Mouse (Mus musculus) gastrocnemius, postnatal 25 days (tissue): ENCODE measurements around the gene Gabarapl1. TPM values are rescaled to one million over a fixed set of nuclear protein-coding genes. Genes with fewer than 3 reads are reported as not detected.

Experiments used
- DNase-seq: peaks from one replicate; pipeline ENCODE4 v3.0.0; 2022
- total RNA-seq, 2 experiments: library from RNA; stranded (reverse); gene quantifications; 1 replicate in 1 of 2; 2 replicates in 1 of 2; pipeline ENCODE4 v1.2.3; 2021

The Gabarapl1 gene
- total RNA-seq, 2 experiments from 2014 or later: 38.2 to 41.9 TPM

DNA sequence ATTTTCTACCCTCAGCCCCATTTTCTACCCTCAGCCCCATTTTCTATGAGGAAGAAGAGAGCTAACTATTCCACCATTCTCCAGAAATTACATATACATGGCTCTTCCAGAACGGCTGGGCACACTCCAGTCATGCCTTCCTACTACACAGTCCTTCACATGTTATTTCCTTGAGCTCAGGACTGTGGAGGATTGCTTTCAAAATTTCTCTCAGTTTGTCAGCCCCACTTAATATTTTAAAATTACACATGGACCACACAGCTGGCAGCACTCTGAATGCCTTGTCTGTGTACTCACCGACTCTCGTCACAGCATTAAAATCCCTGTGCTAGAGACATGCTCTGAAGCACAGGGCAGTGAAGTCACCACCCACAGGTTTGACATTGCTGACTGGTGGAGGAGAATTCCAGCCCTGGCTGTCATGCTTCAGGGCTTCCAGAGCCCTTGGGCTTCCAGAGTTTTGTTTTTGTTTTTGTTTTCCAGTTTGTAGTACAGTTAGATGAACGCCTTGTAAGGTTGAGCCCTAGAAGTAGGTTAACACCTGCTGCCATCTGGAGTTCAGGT lies 1.7 kb downstream of the Gabarapl1 start:
- no peak for DNase-seq

DNA sequence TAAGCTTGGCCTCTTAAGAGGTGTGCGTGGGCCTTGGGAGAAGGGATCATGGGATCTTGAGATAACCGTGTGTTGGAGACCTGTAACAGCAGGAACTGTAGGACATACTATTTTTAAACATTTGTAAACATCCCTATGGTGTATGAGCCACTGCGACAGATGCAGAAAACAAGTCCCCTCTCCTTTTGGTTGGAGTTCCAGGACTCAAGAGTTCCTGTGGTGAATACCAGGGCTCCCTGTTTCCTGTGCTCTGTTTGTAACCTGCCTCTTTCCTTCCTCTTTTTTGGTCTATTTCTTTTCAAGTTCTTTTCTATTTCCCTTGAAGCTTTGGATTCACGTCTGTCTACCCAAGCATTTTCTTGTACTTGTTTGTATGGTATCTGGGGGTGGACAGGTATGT lies 2.8 kb downstream of the Gabarapl1 start:
- DNase-seq: no peak

DNA sequence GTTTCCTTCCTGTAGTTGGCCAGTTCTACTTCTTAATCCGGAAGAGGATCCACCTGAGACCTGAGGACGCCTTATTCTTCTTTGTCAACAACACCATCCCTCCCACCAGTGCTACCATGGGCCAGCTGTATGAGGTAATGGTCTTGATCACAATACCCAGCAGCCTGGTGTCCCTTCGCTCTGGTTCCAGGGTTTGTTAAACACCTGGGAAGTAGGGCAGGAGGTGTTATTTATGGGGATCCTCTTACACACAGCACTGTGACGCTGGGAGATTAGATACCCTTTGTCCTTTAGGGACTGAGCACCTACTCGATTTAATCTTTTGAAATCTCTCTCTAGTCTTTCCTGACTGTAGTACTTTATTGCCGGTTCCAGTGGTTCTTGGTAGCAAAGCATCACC lies 5.6 kb downstream of the Gabarapl1 start:
- DNase-seq: no peak

DNA sequence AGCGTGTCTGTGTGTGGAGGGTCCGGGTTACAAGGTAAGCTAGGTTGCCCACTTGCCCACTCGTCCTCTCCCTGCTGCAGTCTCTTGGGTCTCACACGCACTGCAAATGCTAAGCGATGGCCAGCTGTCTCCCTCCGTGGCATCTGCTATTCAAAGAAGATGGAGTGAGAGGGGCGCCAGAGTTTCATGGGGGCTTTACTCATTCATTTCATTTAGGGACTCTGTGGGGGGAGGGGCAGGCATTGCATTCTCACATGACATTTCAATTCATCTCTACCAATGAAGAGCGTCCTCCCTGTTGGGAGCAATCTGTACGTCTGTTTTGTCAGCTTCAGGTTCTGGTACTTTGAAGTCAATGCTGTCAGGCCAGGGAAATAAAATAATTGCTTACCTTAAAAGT lies 9.0 kb downstream of the Gabarapl1 start:
- DNase-seq: no peak

DNA sequence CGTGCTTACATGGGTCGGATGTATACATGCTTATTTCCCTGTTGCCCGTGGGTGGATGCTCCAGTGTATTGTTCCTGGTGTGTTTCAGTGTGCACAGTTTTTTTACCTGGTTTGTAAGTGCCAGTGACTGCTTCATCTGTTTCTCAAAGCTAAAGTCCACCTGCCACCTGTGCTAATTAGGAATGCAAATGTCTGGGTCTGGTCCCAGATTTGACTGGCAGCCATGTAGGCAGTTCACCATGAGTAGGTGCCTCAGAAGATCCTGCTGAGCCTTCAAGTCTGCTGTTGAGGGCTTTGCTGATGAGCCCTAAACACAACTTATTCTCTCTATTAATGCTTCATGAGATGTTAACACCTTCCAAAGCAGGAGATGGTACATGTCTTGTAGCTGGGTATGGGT lies 9.6 kb downstream of the Gabarapl1 start:
- no peak for DNase-seq

DNA sequence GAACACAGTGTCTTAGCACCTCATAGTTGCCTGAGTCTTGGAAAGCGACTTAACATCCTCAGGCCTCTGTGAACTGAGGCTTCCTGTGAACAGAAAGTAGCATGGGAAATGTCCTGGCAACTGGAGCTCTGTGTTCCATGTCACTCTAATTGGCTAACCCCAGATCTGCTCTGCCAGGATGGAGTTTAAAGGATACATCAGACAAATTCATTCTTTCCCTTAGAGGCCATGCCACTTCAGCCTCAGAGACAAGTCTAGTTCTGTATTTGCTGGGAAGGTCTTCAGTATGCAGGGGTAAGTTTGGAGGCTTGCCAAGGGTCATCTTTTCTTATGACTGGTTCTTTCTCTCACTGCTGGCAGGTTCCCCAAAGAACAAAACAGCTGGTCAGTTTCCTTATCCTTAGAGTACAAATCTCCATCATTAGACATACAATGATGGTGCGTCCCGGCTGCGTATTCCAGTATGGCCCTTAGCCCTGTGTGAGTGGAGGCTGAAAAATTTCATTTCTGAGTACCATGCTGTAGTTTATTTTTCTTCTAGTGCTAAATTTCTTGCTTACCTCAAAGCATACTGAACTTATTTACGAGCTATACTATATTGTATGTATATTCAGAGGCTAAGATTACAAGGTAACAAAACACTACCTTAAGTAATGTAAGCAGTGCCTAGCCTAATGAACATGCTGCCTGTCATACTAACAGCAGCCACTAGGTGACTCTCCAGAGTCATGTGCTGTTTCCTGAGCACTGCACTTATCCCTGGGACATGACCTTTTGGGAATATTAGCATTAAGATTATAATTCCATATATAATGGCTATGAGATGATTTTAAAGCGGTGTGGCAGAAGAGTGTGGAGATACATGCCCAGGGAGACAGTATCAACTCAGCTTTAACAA lies 11.0 kb downstream of the Gabarapl1 start:
- DNase-seq: no peak

DNA sequence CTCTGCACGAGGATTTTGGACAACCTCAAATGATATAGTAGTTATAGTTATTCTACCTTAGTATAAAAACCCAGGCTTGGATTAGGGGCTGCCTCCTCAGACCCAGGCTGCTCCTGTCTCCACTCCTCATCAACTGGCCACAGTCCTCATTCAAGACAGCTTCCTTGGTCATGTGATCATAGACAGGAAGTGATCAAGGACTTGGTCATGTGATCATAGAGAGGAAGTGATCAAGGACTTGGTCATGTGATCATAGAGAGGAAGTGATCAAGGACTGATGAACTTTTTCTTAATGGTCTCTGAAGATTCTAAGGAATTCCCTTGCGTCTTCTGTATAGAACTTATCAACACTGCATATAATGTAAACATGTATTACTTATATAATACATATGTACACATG lies 14.3 kb downstream of the Gabarapl1 start:
- no peak for DNase-seq

DNA sequence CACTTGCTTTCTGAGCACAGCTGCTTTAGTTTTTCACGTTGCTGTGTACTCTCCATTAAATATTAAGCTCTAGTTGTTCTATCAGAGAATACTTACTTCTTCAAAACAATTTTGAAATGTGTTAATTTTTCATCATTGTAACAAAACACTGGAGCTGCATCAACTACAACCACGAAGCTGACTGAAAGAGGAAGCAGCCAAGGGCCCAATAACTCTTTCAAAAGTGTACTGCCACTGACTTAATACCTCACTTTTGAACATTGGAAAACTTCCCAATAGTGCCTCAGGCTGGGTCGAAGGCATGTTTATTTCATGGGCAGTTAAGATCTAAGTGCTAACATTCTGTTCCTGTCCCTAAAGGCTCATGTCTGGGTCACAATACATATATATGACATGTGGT lies 15.0 kb downstream of the Gabarapl1 start:
- no peak for DNase-seq

DNA sequence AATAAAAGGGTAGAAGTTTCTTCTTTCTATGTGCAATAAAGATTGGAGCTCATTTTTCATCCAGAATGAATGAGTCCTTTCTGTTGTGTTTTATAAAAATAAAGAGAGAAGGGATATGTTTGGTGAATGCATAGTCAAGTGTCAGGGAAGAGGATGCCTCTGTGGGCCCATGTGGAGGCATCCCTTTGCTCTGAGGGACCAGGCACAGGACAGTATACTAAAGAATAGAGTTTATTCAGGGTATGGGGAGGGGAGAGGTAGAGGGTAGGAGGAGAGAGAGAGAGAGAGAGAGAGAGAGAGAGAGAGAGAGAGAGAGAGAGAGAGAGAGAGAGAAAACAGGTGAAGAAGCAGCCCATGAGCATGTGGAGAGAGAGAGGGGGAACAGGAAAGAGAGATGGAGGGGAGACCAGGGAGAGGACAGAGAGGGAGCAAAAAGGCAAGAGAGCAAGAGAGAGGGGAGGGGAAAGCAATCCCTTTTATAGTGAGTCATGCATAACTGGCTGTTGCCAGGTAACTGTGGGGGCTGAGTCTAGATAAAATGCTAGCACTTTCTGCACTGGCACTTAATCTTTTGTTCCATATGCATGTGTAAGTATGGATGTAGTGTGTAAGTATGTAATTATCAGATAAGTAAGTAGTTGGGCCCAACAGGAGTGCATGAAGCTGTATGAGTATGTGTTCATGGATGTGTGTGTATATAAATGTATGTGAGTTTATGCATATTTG lies 24.5 kb downstream of the Gabarapl1 start:
- no peak for DNase-seq

DNA sequence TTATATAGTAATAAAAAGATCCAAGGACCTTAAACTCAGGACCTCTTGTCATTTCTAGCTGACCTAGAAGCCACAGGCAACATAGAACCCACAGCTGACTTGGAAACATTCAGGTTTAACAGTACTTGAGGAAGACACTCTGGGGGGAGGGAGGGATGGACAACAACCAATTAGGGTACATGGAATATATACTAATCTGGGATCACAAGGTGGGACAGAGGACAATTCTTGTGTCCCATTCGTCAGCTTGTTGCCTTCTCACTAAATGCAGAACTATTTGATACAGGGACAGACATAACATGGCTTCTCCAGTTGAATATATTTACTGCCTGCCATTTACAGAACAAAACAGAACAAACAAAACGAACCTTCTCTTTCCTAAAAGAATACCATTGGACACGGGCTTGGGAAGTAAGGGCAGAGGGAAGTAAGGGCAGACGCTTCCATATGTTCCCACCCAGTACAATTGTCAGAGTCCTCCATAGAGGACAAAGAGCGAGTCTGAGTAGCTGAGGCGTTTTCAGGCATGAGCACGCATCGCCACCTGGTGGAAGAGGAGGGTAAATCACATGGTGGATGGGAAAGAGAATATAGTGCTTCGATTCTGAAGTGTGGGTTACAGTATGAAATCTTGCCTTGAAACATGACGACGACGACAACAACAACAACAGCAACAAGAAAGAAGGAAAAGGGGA lies 26.1 kb downstream of the Gabarapl1 start:
- peak; percentile 21 for DNase-seq

DNA sequence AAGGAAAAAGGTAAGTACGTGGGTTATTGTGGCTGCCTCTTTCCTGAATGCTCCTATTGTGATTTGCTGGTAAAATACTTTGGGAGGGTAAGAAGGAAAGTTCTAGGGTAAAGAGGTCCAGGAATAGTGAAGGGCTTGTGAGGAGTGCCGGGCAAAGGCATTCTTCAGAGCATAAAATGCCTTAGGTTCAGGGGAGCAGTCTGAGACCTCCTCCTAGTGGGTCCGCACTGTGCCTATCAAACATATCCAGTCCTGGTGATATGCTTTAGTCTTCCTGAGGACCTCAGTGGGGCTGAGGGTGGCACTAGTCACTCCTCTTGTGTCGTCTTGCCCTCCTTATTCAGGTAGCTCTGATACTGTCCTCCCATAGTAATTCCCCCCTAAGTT lies 26.7 kb downstream of the Gabarapl1 start:
- no peak for DNase-seq

DNA sequence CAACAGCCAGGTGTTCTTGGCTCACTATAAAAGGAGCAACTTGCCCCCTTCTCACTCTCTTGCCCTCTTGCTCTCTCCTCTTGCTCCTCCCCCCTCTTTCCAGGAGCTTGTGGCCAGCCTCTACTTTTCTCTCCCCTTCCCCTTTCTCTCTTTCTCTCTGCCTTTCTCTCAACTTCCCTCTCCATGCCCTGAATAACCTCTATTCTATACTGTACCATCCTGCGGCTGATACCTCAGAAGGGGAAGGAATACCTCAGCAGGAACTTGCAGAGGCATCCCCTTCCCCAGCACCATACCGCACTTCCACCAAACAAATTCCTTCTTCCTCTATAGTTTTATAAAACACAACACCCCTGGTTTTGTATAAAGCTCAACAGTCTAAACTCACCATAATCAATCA lies 32.3 kb downstream of the Gabarapl1 start:
- no peak for DNase-seq

DNA sequence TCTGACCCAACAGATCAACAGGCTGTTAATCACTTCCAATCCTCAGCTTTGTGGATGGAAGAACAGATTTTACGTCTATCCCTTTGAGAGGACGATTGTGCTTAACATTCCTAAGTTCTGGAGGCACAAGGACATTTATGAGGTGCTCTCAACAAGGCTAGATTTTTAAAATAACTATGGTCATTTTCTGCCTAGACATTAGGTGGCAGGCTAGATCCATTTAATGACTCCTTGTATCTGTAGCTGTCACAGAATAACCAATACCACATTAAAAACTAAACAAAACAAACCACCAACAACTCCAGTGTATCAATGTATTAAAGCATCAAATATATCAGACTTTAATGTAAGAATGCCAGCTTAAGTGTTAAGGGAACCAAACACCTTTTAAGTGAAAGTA lies 42.4 kb downstream of the Gabarapl1 start:
- no peak for DNase-seq

DNA sequence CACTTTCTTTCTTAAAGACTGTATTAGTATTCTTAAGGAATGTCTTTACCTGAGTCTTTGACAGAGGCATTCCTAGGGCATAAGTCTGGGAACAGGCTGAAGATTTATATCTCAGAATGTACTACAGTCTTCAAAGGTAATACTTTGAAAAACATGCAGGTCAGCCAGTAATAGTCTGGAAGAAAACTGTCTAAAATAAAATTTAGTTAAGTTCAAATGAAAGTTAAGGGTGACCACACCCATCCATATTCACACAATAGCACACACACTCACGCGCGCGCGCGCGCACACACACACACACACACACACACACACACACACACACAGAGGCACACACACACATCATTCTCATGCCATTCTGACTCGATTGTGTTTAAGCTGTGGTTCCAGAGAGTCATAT lies 44.6 kb downstream of the Gabarapl1 start, which contains the start of gene Klre1:
Gene Klre1, plus strand, starts transcription at position 301 of the 400 bp plus-strand sequence.
- no peak for DNase-seq

DNA sequence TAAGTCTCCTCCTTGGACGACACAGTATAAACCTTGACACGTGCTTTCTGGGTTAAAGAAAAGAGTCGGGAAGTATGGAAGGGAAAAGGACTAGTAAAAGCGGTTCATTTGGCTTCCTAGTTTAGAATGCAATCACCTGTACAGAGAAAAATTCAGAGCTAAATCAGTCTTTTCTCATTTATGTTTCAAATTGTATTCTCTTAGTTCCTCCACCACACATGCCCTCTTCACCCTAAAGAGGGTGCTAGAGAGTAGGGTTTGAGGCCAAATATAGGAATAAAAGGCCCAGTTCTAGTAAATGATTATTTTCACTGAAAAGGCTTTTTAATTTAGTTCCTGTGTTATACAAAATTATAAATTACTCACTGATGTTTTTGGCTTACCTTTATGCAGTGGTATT lies 48.3 kb downstream of the Gabarapl1 start:
- no peak for DNase-seq

DNA sequence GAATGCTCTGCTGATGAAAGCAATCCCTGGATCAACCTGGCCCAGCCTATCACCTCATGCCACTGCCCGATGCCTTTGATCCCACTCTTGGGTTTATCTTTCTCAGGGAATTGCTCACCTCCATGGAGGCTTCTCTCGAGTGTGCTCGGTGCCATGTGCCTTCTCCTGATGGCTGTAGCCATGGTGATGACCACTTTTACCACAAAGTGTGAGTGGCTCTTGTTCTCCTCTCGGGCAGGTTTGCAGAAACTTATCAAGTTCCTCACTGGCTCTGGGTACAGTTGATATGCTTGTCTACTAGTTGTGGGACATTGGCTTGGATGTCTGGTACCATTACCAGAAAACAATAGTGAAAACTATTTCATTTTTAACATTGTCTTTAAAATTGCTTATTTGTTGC lies 48.9 kb downstream of the Gabarapl1 start:
- no peak for DNase-seq

DNA sequence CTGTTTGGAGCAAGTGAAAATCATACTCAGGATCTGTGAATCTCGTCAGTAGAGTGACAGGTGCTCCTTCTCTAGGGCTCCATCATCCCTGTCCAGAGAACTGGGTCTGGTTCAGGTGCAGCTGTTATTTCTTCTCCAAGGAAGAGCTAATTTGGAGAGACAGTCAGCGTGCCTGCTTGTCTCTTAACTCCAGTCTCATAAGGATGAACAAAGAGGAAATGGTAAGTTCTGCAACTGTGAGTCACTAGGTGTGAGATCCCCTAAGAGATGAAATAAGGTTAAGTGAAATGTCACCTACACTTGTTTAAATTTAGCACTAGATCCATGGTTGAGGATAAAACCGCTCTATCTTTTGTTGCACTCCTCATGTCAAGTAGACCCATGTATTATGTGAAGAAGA lies 50.1 kb downstream of the Gabarapl1 start:
- no peak for DNase-seq

DNA sequence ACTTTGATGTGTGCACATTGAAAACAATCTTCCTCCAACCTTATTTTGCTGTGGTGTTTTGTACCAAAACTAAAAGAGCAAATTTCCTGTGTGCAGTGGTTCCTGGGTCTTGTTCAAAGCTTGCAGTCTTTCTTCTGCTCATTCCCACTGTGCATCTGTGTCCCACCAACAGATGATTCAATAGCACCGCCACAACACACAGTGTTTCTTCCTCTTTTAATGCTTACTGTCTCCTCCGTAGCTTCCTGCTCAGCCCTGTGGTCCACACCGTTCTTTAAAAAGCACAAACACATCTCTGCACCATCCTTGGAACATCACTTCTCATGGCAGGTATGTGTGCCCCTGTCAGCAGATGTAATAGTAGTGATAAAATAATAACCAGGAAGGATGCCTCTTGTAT lies 58.5 kb downstream of the Gabarapl1 start, which contains the start of gene Klrd1:
Gene Klrd1, plus strand, starts transcription at position 275 of the 400 bp plus-strand sequence.
- DNase-seq: no peak
